ENCODE assay signal across 25 mouse cellular contexts in the genomic region with DNA sequence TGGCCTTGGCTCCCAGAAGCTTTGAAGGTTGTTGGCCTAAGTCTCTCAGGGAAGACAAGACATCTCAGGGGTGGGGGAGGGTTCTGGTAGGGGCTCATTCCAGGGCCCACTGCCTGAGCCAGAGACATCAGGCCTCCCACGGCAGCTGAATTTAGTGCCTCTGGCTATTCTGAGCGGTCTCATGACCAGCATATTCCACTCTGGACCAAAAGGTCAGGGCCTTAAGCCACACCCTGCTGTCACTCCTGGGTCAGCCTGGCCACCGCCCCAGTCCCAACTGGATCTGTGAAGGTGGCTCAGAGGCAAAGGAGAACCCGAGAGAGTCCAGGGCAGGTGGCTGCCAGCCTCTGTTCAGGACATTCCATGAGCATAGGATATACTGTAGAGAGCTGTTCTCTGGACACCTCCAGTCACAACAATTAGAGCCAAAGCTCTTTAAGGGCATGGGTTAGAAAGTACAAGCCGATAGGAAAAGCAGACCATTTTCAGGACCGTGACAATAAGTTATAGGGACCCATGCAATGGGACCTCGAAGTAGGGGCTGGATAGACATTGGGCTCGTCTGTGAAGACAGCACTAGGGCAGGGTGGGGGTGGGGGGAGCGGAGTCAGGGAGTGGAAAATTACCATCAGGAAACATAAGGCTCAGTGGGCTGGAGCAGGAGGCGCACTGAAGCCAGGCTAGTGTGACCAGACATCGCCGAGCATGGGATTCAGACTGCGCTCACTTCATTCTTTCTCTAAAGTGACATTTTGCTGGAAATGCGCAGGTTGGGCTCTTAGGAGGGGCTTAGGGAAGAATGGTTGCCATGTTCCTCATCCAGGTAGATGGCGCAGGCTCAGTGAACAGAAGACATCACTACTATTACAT. TPM values are rescaled to one million over a fixed set of nuclear protein-coding genes. Genes with fewer than 3 reads are reported as not detected.
DNase-seq lines count a peak whose midpoint lies in the region; ATAC-seq and TF ChIP-seq lines count a peak whose summit lies in the region.
"Had no signal": no experiment of that assay in that cellular context is flagged by ENCODE, and none has a peak within 500 bp of the region (broad histone marks: within the 10 kb centered on the region; RNA-seq: fewer than 3 reads in every experiment).

No protein-coding gene starts in this region.

- DNase-seq in cerebellum, adult 11-12 months, result peak; percentile 61
- DNase-seq in cerebellum, postnatal 14 days, result no peak
- DNase-seq in layer of hippocampus, adult 2 months (ENCODE audit: low spot score in 2 of 2), result no peak
- no peak for DNase-seq in layer of hippocampus, adult 18-20 months (ENCODE audit: low spot score in 2 of 2)
- peak; percentile 71 for DNase-seq in gastrocnemius, postnatal 14 days
- DNase-seq in lung, adult 18-20 months, result no peak
- DNase-seq: adrenal gland, postnatal 14 days; kidney, adult 18-20 months; kidney, postnatal 14 days; layer of hippocampus, adult 9-11 months; liver, embryonic 13.5 days; retina, postnatal 1 day; right cerebral cortex, postnatal 4 days; thymus, postnatal 14 days had no signal

- no peak for TF ChIP-seq CTCF in layer of hippocampus, adult 2 months (conservative IDR thresholded peaks at IDR 0.05)

- no peaks in the 10 kb centered on the region for H3K9me3 ChIP-seq in liver, embryonic 12.5 days (replicated peaks)
- H3K9me3 ChIP-seq: forebrain, embryonic 13.5 days; G1E; heart, embryonic 10.5 days; limb, embryonic 12.5 days; liver, embryonic 13.5 days; midbrain, embryonic 10.5 days had no signal

- H3K4me2 ChIP-seq in liver, embryonic 12.5 days, result no peak overlapping the region
- H3K4me2 ChIP-seq: forebrain, embryonic 13.5 days; limb, embryonic 12.5 days; liver, embryonic 13.5 days had no signal

- intact Hi-C loops in gastrocnemius, postnatal 14 days (cut with DNase I; ENCODE audit: low total_unique reads), result no loop called here

- peaks cover 20% of the 10 kb centered on the region for H3K27me3 ChIP-seq in liver, embryonic 12.5 days (replicated peaks)

- no peak for ATAC-seq in liver, embryonic 12.5 days
- ATAC-seq: CD4-positive, CD25-positive, alpha-beta regulatory T cell, adult 4 months; forebrain, embryonic 13.5 days had no signal

- peak overlapping the region; percentile 7; the same call in 1 of the 2 replicates for H3K27ac ChIP-seq in layer of hippocampus, adult 2 months
- no peak overlapping the region for H3K27ac ChIP-seq in liver, embryonic 12.5 days
- H3K27ac ChIP-seq: forebrain, embryonic 13.5 days; heart, embryonic 10.5 days; left cerebral cortex, adult 2 months; limb, embryonic 12.5 days; liver, embryonic 13.5 days; macrophage; midbrain, embryonic 10.5 days had no signal

- no peaks in the 10 kb centered on the region for H3K4me1 ChIP-seq in liver, embryonic 12.5 days
- H3K4me1 ChIP-seq: limb, embryonic 12.5 days; liver, embryonic 13.5 days had no signal

- WGBS in liver, embryonic 12.5 days (ENCODE audit: insufficient replicate concordance), result 72% methylated on average over 15 of the region's 15 CpGs

- no peak overlapping the region for H3K4me3 ChIP-seq in layer of hippocampus, adult 2 months
- H3K4me3 ChIP-seq in liver, embryonic 12.5 days, result no peak overlapping the region
- H3K4me3 ChIP-seq: erythroblast, embryonic 14.5 days; forebrain, embryonic 13.5 days; heart, embryonic 10.5 days; left cerebral cortex, adult 2 months; limb, embryonic 12.5 days; liver, embryonic 13.5 days; midbrain, embryonic 10.5 days had no signal

- H3K9ac ChIP-seq in liver, embryonic 12.5 days, result no peak overlapping the region
- H3K9ac ChIP-seq: forebrain, embryonic 13.5 days; limb, embryonic 12.5 days; liver, embryonic 13.5 days had no signal

- H3K36me3 ChIP-seq in liver, embryonic 12.5 days, result no peaks in the 10 kb centered on the region
- H3K36me3 ChIP-seq: G1E; heart, embryonic 10.5 days; limb, embryonic 12.5 days; liver, embryonic 13.5 days; midbrain, embryonic 10.5 days had no signal

RNA-seq across cellular contexts. Expression of gene Kcnc1, which starts 7.6 kb away (rescaled TPM):
- 100 to 1,000 TPM; 120 TPM for total RNA-seq in layer of hippocampus, adult 2 months (2021)
- total RNA-seq in layer of hippocampus, adult 18-20 months (2021), result 100 to 1,000 TPM; 117 to 118 TPM
- total RNA-seq in gastrocnemius, postnatal 14 days (2021), result 10 to 100 TPM; 34.8 to 35.1 TPM
- polyA plus RNA-seq in liver, embryonic 12.5 days (2016; fragmentation: Nextera tagmentation; extraction: Ambion mirVana), result 0.10 and 0.17 TPM in 2 replicates
- polyA plus RNA-seq: G1E; heart, postnatal 0 days; macrophage had no signal

RNA-seq across cellular contexts. Expression of gene Myod1, which starts 27.6 kb away (rescaled TPM):
- total RNA-seq in layer of hippocampus, adult 2 months (2021), result under 1 TPM in 1 of 2 experiments, not detected in 1; 0.20 TPM
- total RNA-seq in layer of hippocampus, adult 18-20 months (2021), result under 1 TPM in 1 of 2 experiments, not detected in 1; 0.18 TPM
- total RNA-seq in gastrocnemius, postnatal 14 days (2021), result 10 to 100 TPM; 24.3 to 30.6 TPM
- 0.36 and 1.4 TPM in 2 replicates for polyA plus RNA-seq in liver, embryonic 12.5 days (2016; fragmentation: Nextera tagmentation; extraction: Ambion mirVana)
- total RNA-seq: adrenal gland, postnatal 14 days had no signal
- polyA plus RNA-seq: CD4-positive, CD25-positive, alpha-beta regulatory T cell, adult 4 months; erythroblast, embryonic 14.5 days; forebrain, embryonic 13.5 days; G1E; heart, postnatal 0 days; macrophage; midbrain, embryonic 10.5 days had no signal

Comparison
In these comparisons a context has a peak if more than half of its experiments do, and no peak if none do; other contexts are left out.
1. DNase-seq: peak in cerebellum, adult 11-12 months (single experiment) and gastrocnemius, postnatal 14 days (single experiment); none in cerebellum, postnatal 14 days (0 of 2), layer of hippocampus, adult 2 months (0 of 2), layer of hippocampus, adult 18-20 months (0 of 2) and lung, adult 18-20 months (0 of 2).
2. RNA of gene Myod1, which starts 27.6 kb away (total RNA-seq): 24.3 to 30.6 TPM in gastrocnemius, postnatal 14 days; 0.20 TPM in layer of hippocampus, adult 2 months and 0.18 TPM in layer of hippocampus, adult 18-20 months; every median in the first group is over 10 times any median in the second.